ENCODE assay signal across 15 mouse cellular contexts in the genomic region with DNA sequence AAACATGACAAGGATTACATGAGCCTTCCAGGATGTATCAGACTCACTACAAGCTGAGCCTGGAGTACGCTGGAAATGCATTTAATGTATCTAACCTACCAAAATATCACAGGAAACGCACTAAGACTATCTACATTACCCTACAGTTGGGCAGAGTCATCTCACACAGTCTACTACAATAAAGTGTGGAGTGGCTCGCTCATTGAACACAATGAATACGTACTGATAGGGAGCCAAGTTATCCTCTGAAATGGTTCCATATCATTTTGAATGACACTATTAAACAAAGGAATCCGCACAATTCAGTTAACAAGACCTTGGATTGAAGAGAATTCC. TPM values are rescaled to one million over a fixed set of nuclear protein-coding genes. Genes with fewer than 3 reads are reported as not detected.
DNase-seq lines count a peak whose midpoint lies in the region; ATAC-seq and TF ChIP-seq lines count a peak whose summit lies in the region.
"Had no signal": no experiment of that assay in that cellular context is flagged by ENCODE, and none has a peak within 500 bp of the region (broad histone marks: within the 10 kb centered on the region; RNA-seq: fewer than 3 reads in every experiment).

No protein-coding gene starts in this region.

- peak overlapping the region; percentile 84 for H3K27ac ChIP-seq in heart, embryonic 10.5 days
- peak overlapping the region; percentile 47; the same call in 1 of the 2 replicates for H3K27ac ChIP-seq in stomach, embryonic 16.5 days (ENCODE audit: low read length)
- no peak overlapping the region for H3K27ac ChIP-seq in stomach, postnatal 0 days (replicated peaks)
- peak overlapping the region; percentile 85 for H3K27ac ChIP-seq in liver, embryonic 12.5 days
- no peak overlapping the region for H3K27ac ChIP-seq in kidney, embryonic 15.5 days
- no peak overlapping the region for H3K27ac ChIP-seq in midbrain, embryonic 16.5 days (ENCODE audit: low read length)
- H3K27ac ChIP-seq: forebrain, embryonic 15.5 days; hindbrain, embryonic 10.5 days; macrophage had no signal

- no peak overlapping the region for H3K4me3 ChIP-seq in heart, embryonic 10.5 days
- H3K4me3 ChIP-seq in stomach, embryonic 16.5 days (replicated peaks; ENCODE audit: low read length), result no peak overlapping the region
- no peak overlapping the region for H3K4me3 ChIP-seq in stomach, postnatal 0 days (ENCODE audit: low read depth, low read length)
- H3K4me3 ChIP-seq in liver, embryonic 12.5 days, result no peak overlapping the region
- H3K4me3 ChIP-seq in kidney, embryonic 15.5 days (replicated peaks), result no peak overlapping the region
- H3K4me3 ChIP-seq in midbrain, embryonic 16.5 days (ENCODE audit: low read depth, low read length), result no peak overlapping the region
- H3K4me3 ChIP-seq: forebrain, embryonic 15.5 days; hindbrain, embryonic 10.5 days had no signal

- no peak for TF ChIP-seq EP300 in stomach, postnatal 0 days (optimal IDR thresholded peaks at IDR 0.05)

- no peaks in the 10 kb centered on the region for H3K9me3 ChIP-seq in heart, embryonic 10.5 days
- H3K9me3 ChIP-seq in stomach, embryonic 16.5 days (replicated peaks; ENCODE audit: control insufficient read depth, low read length), result no peaks in the 10 kb centered on the region
- no peaks in the 10 kb centered on the region for H3K9me3 ChIP-seq in stomach, postnatal 0 days (ENCODE audit: control insufficient read depth, low read length)
- H3K9me3 ChIP-seq in liver, embryonic 12.5 days (replicated peaks), result no peaks in the 10 kb centered on the region
- no peaks in the 10 kb centered on the region for H3K9me3 ChIP-seq in kidney, embryonic 15.5 days (replicated peaks)
- no peaks in the 10 kb centered on the region for H3K9me3 ChIP-seq in midbrain, embryonic 16.5 days (replicated peaks; ENCODE audit: control insufficient read depth, low read length, poor library complexity, severe bottlenecking)
- H3K9me3 ChIP-seq: forebrain, embryonic 15.5 days; hindbrain, embryonic 10.5 days had no signal

- H3K4me2 ChIP-seq in stomach, embryonic 16.5 days (ENCODE audit: low read depth, low read length), result no peak overlapping the region
- H3K4me2 ChIP-seq in stomach, postnatal 0 days (replicated peaks; ENCODE audit: low read depth), result no peak overlapping the region
- peak overlapping the region; percentile 41 for H3K4me2 ChIP-seq in liver, embryonic 12.5 days
- H3K4me2 ChIP-seq in kidney, embryonic 15.5 days, result no peak overlapping the region
- H3K4me2 ChIP-seq in midbrain, embryonic 16.5 days (ENCODE audit: low read length), result no peak overlapping the region
- H3K4me2 ChIP-seq: forebrain, embryonic 15.5 days had no signal

- 85% methylated on average over 5 of the region's 5 CpGs for WGBS in heart, embryonic 10.5 days
- 79% methylated on average over 5 of the region's 5 CpGs for WGBS in stomach, embryonic 16.5 days
- 84% methylated on average over 5 of the region's 5 CpGs for WGBS in stomach, postnatal 0 days
- whole genome bisulfite sequencing in liver, embryonic 12.5 days (ENCODE audit: insufficient replicate concordance), result 66% methylated on average over 5 of the region's 5 CpGs
- 90% methylated on average over 5 of the region's 5 CpGs for WGBS in kidney, embryonic 15.5 days
- WGBS in midbrain, embryonic 16.5 days, result 83% methylated on average over 5 of the region's 5 CpGs

- no peak for DNase-seq in heart, embryonic 10.5 days (ENCODE audit: low spot score)
- DNase-seq in heart, adult 9 months (ENCODE audit: low spot score in 2 of 2), result no peak
- DNase-seq in stomach, postnatal 0 days (ENCODE audit: low spot score), result no peak
- DNase-seq in lung, postnatal 4 days, result no peak
- DNase-seq: cerebellum, postnatal 10 days; kidney, adult 11 months; kidney, postnatal 4 days; lung, adult 2 months had no signal

- H3K9ac ChIP-seq in stomach, embryonic 16.5 days (ENCODE audit: low read length), result no peak overlapping the region
- no peak overlapping the region for H3K9ac ChIP-seq in stomach, postnatal 0 days (ENCODE audit: low read length)
- H3K9ac ChIP-seq in liver, embryonic 12.5 days, result peak overlapping the region; percentile 57
- no peak overlapping the region for H3K9ac ChIP-seq in kidney, embryonic 15.5 days
- no peak overlapping the region for H3K9ac ChIP-seq in midbrain, embryonic 16.5 days (ENCODE audit: low read depth, low read length)
- H3K9ac ChIP-seq: forebrain, embryonic 15.5 days had no signal

- H3K27me3 ChIP-seq in heart, embryonic 10.5 days (ENCODE audit: insufficient read depth, poor library complexity, severe bottlenecking), result no peaks in the 10 kb centered on the region
- H3K27me3 ChIP-seq in stomach, embryonic 16.5 days (ENCODE audit: control insufficient read depth, insufficient read depth, low read length), result no peaks in the 10 kb centered on the region
- no peaks in the 10 kb centered on the region for H3K27me3 ChIP-seq in stomach, postnatal 0 days (ENCODE audit: control insufficient read depth, insufficient read depth, low read length)
- H3K27me3 ChIP-seq in liver, embryonic 12.5 days (replicated peaks), result no peaks in the 10 kb centered on the region
- no peaks in the 10 kb centered on the region for H3K27me3 ChIP-seq in kidney, embryonic 15.5 days
- no peaks in the 10 kb centered on the region for H3K27me3 ChIP-seq in midbrain, embryonic 16.5 days (ENCODE audit: control insufficient read depth, insufficient read depth, low read depth, low read length)
- H3K27me3 ChIP-seq: forebrain, embryonic 15.5 days had no signal

- TF ChIP-seq CTCF in stomach, postnatal 0 days (IDR thresholded peaks at IDR 0.05; ENCODE audit: low read depth), result no peak

- no peak for ATAC-seq in stomach, embryonic 16.5 days (ENCODE audit: insufficient read depth, low FRiP score)
- ATAC-seq in stomach, postnatal 0 days (ENCODE audit: low FRiP score, low TSS enrichment), result no peak
- ATAC-seq in liver, embryonic 12.5 days, result no peak
- ATAC-seq in kidney, embryonic 15.5 days (replicated peaks; ENCODE audit: low FRiP score), result no peak
- no peak for ATAC-seq in midbrain, embryonic 16.5 days
- ATAC-seq: forebrain, embryonic 15.5 days had no signal

- H3K4me1 ChIP-seq in heart, embryonic 10.5 days, result peaks cover 37% of the 10 kb centered on the region
- no peaks in the 10 kb centered on the region for H3K4me1 ChIP-seq in stomach, embryonic 16.5 days (ENCODE audit: control insufficient read depth, insufficient read depth, low read length)
- no peaks in the 10 kb centered on the region for H3K4me1 ChIP-seq in stomach, postnatal 0 days (replicated peaks; ENCODE audit: control insufficient read depth, insufficient read depth)
- peaks cover 59% of the 10 kb centered on the region for H3K4me1 ChIP-seq in liver, embryonic 12.5 days
- H3K4me1 ChIP-seq in kidney, embryonic 15.5 days, result no peaks in the 10 kb centered on the region
- no peaks in the 10 kb centered on the region for H3K4me1 ChIP-seq in midbrain, embryonic 16.5 days (ENCODE audit: control insufficient read depth, insufficient read depth, low read length)
- H3K4me1 ChIP-seq: forebrain, embryonic 15.5 days had no signal

- no peaks in the 10 kb centered on the region for H3K36me3 ChIP-seq in heart, embryonic 10.5 days
- H3K36me3 ChIP-seq in stomach, embryonic 16.5 days (ENCODE audit: control insufficient read depth, insufficient read depth, low read length), result no peaks in the 10 kb centered on the region
- H3K36me3 ChIP-seq in stomach, postnatal 0 days (ENCODE audit: control insufficient read depth, insufficient read depth, low read length), result no peaks in the 10 kb centered on the region
- no peaks in the 10 kb centered on the region for H3K36me3 ChIP-seq in liver, embryonic 12.5 days
- H3K36me3 ChIP-seq in kidney, embryonic 15.5 days, result no peaks in the 10 kb centered on the region
- H3K36me3 ChIP-seq in midbrain, embryonic 16.5 days (ENCODE audit: control insufficient read depth, insufficient read depth, low read length), result no peaks in the 10 kb centered on the region
- H3K36me3 ChIP-seq: forebrain, embryonic 15.5 days; hindbrain, embryonic 10.5 days had no signal

RNA-seq across cellular contexts. Expression of a gene that starts 28.1 kb away (rescaled TPM):
- polyA plus RNA-seq in heart, embryonic 10.5 days (2016; fragmentation: Nextera tagmentation; extraction: Ambion mirVana), result 6.3 and 7.7 TPM in 2 replicates
- polyA plus RNA-seq in stomach, embryonic 16.5 days (2015; fragmentation: Nextera tagmentation; extraction: Ambion mirVana), result 3.8 and 4.1 TPM in 2 replicates
- 5.2 and 5.5 TPM in 2 replicates for polyA plus RNA-seq in stomach, postnatal 0 days (2015; fragmentation: Nextera tagmentation; extraction: Ambion mirVana)
- polyA plus RNA-seq in liver, embryonic 12.5 days (2016; fragmentation: Nextera tagmentation; extraction: Ambion mirVana), result 9.1 and 9.5 TPM in 2 replicates
- polyA plus RNA-seq in kidney, embryonic 15.5 days (2015; fragmentation: Nextera tagmentation; extraction: Ambion mirVana), result 2.6 and 2.9 TPM in 2 replicates
- polyA plus RNA-seq in midbrain, embryonic 16.5 days (2015; fragmentation: Nextera tagmentation; extraction: Ambion mirVana), result 1.0 and 1.6 TPM in 2 replicates

RNA-seq across cellular contexts. Expression of a gene that starts 50.4 kb away (rescaled TPM):
- 44.5 and 50.9 TPM in 2 replicates for polyA plus RNA-seq in heart, embryonic 10.5 days (2016; fragmentation: Nextera tagmentation; extraction: Ambion mirVana)
- polyA plus RNA-seq in stomach, embryonic 16.5 days (2015; fragmentation: Nextera tagmentation; extraction: Ambion mirVana), result 35.0 and 37.6 TPM in 2 replicates
- 42.2 and 46.2 TPM in 2 replicates for polyA plus RNA-seq in stomach, postnatal 0 days (2015; fragmentation: Nextera tagmentation; extraction: Ambion mirVana)
- 45.1 and 47.6 TPM in 2 replicates for polyA plus RNA-seq in liver, embryonic 12.5 days (2016; fragmentation: Nextera tagmentation; extraction: Ambion mirVana)
- 48.0 and 49.7 TPM in 2 replicates for polyA plus RNA-seq in kidney, embryonic 15.5 days (2015; fragmentation: Nextera tagmentation; extraction: Ambion mirVana)
- 52.7 and 52.9 TPM in 2 replicates for polyA plus RNA-seq in midbrain, embryonic 16.5 days (2015; fragmentation: Nextera tagmentation; extraction: Ambion mirVana)

Comparison
In these comparisons a context has a peak if more than half of its experiments do, and no peak if none do; other contexts are left out.
1. H3K27ac ChIP-seq: peak in heart, embryonic 10.5 days (single experiment), stomach, embryonic 16.5 days (single experiment) and liver, embryonic 12.5 days (single experiment); none in stomach, postnatal 0 days (single experiment), kidney, embryonic 15.5 days (single experiment) and midbrain, embryonic 16.5 days (single experiment).